Mouse (Mus musculus): ENCODE results near the gene Irgq. TPM values are rescaled to one million over a fixed set of nuclear protein-coding genes. Genes with fewer than 3 reads are reported as not detected.
A peak's percentile ranks its signal among the peaks of the same experiment; 100 is the strongest.

Gene Irgq
- polyA plus RNA-seq, 1 experiment from 2014 or later: 10.8 TPM

DNA sequence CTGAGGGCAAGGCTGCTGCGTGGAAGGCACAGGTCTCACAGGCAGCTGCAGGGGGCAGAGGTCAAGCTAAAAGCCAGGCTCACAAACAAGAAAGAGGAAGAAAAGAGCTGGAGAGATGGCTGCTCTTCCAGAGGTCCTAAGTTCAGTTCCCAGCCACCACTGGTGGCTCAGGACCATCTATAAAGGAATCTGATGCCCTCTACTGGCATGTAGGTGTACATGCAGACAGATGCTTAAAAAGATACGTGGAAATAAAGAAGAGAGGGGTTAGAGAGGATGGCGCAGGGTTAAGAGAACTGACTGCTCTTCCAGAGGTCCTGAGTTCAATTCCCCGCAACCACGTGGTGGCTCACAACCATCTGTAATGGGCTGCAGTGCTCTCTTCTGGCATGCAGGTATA is 42.0 kb downstream of the Irgq start:
- no peak overlapping the region for H3K9ac ChIP-seq (replicated peaks)
- no peaks in the 10 kb centered on the region for H3K9me3 ChIP-seq
- H3K4me2 ChIP-seq: no peak overlapping the region
- H3K27me3 ChIP-seq: no peaks in the 10 kb centered on the region
- H3K27ac ChIP-seq: no peak overlapping the region
- no peak overlapping the region for H3K4me3 ChIP-seq (replicated peaks)
- WGBS: 63% methylated on average over 5 of the region's 5 CpGs
- H3K4me1 ChIP-seq (replicated peaks): no peaks in the 10 kb centered on the region
- no peak for ATAC-seq (ENCODE audit: insufficient number of reproducible peaks, insufficient read depth, low FRiP score, low TSS enrichment, low read depth)
- peaks cover 67% of the 10 kb centered on the region for H3K36me3 ChIP-seq

DNA sequence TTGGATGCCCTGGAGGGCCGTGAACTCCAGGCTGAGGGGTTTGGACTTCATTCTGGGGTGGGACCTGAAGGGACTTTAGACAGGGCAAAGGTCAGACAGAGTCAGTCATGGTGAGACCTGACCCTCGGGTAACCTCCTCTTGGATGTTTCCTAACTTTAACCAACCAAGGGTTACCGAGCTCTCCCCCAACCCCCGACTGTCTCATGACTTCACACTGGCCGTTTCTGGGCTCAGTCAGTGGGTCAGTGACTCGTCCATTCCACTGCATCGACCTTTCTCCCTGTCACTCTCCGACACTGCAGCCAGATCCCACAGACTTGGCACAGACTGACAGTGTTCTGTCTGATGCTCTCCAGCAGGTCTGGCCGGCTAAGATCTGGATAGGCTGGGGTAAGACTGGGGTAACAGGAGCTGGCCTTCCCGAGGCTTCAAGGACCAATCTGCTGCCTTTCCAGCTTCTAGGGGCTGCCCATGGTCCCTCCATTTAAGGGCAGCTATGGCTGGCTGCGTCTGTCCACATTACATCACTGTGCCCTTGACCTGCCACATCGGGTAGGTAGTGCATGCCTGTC is 43.8 kb downstream of the Irgq start:
- H3K27ac ChIP-seq: no peak overlapping the region
- 63% methylated on average over 12 of the region's 12 CpGs for WGBS
- no peak overlapping the region for H3K9ac ChIP-seq (replicated peaks)
- no peak overlapping the region for H3K4me2 ChIP-seq
- H3K4me3 ChIP-seq (replicated peaks): no peak overlapping the region
- ATAC-seq (ENCODE audit: insufficient number of reproducible peaks, insufficient read depth, low FRiP score, low TSS enrichment, low read depth): no peak
- H3K4me1 ChIP-seq (replicated peaks): no peaks in the 10 kb centered on the region
- no peaks in the 10 kb centered on the region for H3K27me3 ChIP-seq
- peaks cover 48% of the 10 kb centered on the region for H3K36me3 ChIP-seq
- no peaks in the 10 kb centered on the region for H3K9me3 ChIP-seq

DNA sequence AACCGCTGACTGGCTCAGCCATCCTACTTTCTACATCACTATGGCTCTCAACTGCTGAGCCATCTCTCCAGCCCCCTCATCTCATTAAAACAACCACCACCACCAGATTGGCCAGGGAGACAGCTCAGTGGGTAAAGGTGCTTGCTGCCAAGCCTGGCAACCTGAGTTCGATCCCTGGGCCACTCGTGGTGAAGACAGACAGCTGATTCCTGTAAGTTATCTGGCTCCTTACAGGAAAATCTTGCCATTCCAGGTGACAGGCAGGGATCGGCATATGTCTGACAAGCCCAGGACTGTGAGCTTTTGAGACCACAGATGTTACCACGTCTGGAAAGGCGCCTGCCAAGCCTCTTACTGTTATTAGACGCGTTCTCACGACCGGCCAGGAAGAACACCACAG is 47.3 kb downstream of the Irgq start:
- H3K27ac ChIP-seq: no peak overlapping the region
- no peaks in the 10 kb centered on the region for H3K9me3 ChIP-seq
- no peak for ATAC-seq (ENCODE audit: insufficient number of reproducible peaks, insufficient read depth, low FRiP score, low TSS enrichment, low read depth)
- no peaks in the 10 kb centered on the region for H3K4me1 ChIP-seq (replicated peaks)
- no peak overlapping the region for H3K9ac ChIP-seq (replicated peaks)
- no peaks in the 10 kb centered on the region for H3K27me3 ChIP-seq
- no peak overlapping the region for H3K4me2 ChIP-seq
- WGBS: 87% methylated on average over 10 of the region's 10 CpGs
- peaks cover 14% of the 10 kb centered on the region for H3K36me3 ChIP-seq
- no peak overlapping the region for H3K4me3 ChIP-seq (replicated peaks)

DNA sequence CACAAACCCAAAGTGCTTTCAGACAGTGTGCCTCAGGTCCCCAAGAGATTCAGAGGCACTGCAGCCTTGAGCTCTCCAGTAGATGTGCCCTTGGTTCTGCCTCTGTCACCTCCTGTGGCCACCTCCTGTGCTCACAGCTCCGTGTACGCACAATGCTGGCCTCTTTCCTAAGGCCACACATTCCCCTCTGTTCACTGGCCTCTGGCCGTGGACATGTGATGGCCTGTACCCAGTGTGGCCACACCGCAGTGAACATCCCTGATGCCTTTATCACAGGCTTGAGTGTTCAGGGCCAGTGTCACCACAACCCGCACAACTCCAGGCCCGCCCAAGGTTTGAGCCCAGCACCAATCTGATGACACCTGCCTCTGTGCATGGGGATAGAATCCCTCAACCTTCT is 54.4 kb downstream of the Irgq start:
- no peak overlapping the region for H3K4me3 ChIP-seq (replicated peaks)
- H3K4me2 ChIP-seq: no peak overlapping the region
- 89% methylated on average over 6 of the region's 6 CpGs for WGBS
- no peaks in the 10 kb centered on the region for H3K36me3 ChIP-seq
- H3K9ac ChIP-seq (replicated peaks): no peak overlapping the region
- H3K27ac ChIP-seq: no peak overlapping the region
- peaks cover 37% of the 10 kb centered on the region for H3K27me3 ChIP-seq
- peaks cover 16% of the 10 kb centered on the region for H3K9me3 ChIP-seq
- no peak for ATAC-seq (ENCODE audit: insufficient number of reproducible peaks, insufficient read depth, low FRiP score, low TSS enrichment, low read depth)
- H3K4me1 ChIP-seq (replicated peaks): peaks cover 10% of the 10 kb centered on the region

DNA sequence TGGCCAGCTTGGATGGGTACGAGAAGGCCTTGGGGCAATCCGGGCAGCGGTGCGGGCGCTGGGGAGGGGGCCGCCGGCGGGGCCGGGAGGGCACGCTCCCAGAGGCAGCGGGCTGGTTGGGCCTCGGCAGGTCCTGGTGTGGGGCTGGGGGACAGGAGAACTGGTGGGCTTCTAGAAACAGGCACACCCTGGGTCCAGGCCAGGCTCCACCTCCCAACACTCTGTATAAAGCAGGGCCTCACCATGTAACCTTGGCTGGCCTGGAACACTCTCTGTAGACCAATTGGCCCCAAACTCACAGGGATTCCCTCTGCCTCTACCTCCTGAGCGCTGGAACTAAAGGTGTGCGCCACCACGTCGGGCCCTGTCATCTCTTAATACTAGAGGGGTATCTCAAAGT is 55.5 kb downstream of the Irgq start:
- Histone ChIP-seq H3K36me3 (no peaks in the 10 kb centered on the region), H3K27me3 (peaks cover 37% of the 10 kb centered on the region), H3K9ac (replicated peaks) (no peak overlapping the region), H3K27ac (no peak overlapping the region), H3K9me3 (peaks cover 16% of the 10 kb centered on the region), H3K4me1 (replicated peaks) (peaks cover 10% of the 10 kb centered on the region), H3K4me2 (no peak overlapping the region), H3K4me3 (replicated peaks) (peak overlapping the region; percentile 55; the same call in 1 of the 2 replicates)
- 47% methylated on average over 16 of the region's 16 CpGs for WGBS
- no peak for ATAC-seq (ENCODE audit: insufficient number of reproducible peaks, insufficient read depth, low FRiP score, low TSS enrichment, low read depth)

DNA sequence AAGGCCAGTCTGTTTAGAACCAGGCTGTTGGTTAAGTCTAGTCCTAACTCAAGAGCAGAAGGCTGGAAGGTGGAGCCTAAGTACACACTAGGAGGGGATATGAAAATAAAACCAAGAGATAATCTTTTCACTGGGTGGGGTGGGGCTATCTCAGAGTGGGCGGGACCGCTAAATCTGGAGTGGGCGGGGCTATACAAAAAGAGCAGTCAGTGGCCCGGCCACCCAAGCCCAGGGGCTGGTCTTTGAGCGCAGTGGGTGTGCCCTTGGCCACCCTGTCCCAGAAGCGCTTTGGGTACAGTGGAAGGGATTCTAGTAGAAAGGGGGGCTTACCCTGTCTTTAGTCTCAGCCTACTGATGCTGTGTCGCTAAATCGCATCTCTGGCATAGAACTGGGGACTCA is 56.3 kb downstream of the Irgq start:
- Histone ChIP-seq H3K9me3 (peaks cover 16% of the 10 kb centered on the region), H3K4me1 (replicated peaks) (peaks cover 10% of the 10 kb centered on the region), H3K4me2 (peak overlapping the region; percentile 74), H3K4me3 (replicated peaks) (peak overlapping the region; percentile 55), H3K27ac (no peak overlapping the region), H3K27me3 (peaks cover 37% of the 10 kb centered on the region), H3K36me3 (no peaks in the 10 kb centered on the region), H3K9ac (replicated peaks) (peak overlapping the region; percentile 71)
- 8% methylated on average over 8 of the region's 8 CpGs for WGBS
- ATAC-seq (ENCODE audit: insufficient number of reproducible peaks, insufficient read depth, low FRiP score, low TSS enrichment, low read depth): peak; percentile 74

DNA sequence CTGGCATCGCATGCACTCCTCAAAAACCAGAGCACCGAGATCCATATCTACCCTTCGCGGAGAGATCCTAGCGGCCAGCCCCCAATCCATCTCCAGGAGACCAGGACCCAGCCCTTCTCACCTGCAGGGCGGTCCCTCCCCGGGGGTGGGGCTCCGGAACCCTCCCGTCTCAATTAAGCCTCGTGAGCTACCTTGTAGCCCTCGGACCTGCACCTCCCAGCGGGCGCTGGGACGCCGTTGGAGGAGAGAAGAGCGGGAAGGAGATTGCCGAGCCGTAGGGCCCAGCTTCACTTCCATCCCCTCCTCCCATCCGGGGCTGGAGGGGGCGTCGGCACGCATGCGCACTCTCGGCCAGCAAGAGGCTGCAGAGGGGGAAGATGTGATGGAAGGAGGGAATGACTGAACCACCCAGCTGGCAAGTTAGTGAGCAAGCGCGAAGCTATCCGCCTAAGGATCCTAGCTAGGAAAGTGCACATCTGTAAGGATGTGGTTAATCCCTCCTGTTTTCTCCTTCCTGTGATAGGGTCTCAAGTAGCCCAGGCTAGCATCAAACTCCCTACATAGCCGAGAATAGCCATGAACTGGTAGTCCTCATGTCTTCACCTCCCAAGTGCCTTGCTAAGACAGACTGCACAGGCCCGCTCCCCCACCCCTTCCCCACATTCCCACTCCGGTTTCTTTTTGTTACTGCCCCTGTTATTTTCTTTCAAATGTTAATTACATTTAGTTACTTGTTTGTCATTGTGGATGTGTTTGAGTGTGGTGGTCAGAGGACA is 57.0 kb downstream of the Irgq start, which contains the start of the genes Ethe1 and Zfp575:
TSS of gene Ethe1 (plus strand) at position 214 of the 776 bp plus-strand sequence.
TSS of gene Zfp575 (minus strand) at position 312 of the 776 bp plus-strand sequence.
- H3K27ac ChIP-seq: no peak within 1 kb of the TSS
- peaks cover 37% of the 10 kb centered on the region for H3K27me3 ChIP-seq
- peak within 1 kb of the TSS; percentile 71 for H3K9ac ChIP-seq (replicated peaks)
- peaks cover 16% of the 10 kb centered on the region for H3K9me3 ChIP-seq
- ATAC-seq (ENCODE audit: insufficient number of reproducible peaks, insufficient read depth, low FRiP score, low TSS enrichment, low read depth): peak; percentile 44
- H3K4me3 ChIP-seq (replicated peaks): peak within 1 kb of the TSS; percentile 55
- no peaks in the 10 kb centered on the region for H3K36me3 ChIP-seq
- whole genome bisulfite sequencing: 7% methylated on average over 30 of the region's 30 CpGs
- peak within 1 kb of the TSS; percentile 74 for H3K4me2 ChIP-seq
- peaks cover 10% of the 10 kb centered on the region for H3K4me1 ChIP-seq (replicated peaks)

Other genes starting within 250 kb of the Irgq start
- gene Zfp61, start 229.5 kb upstream of the Irgq start, polyA plus RNA-seq (2016; fragmentation: Nextera tagmentation; extraction: Ambion mirVana): 57.6 and 61.1 TPM in 2 replicates
- gene Zfp94, start 214.0 kb upstream of the Irgq start, polyA plus RNA-seq (2016; fragmentation: Nextera tagmentation; extraction: Ambion mirVana): 15.6 and 15.9 TPM in 2 replicates
- gene Tescl, start 196.8 kb upstream of the Irgq start, polyA plus RNA-seq (2016; fragmentation: Nextera tagmentation; extraction: Ambion mirVana): 0.25 TPM in 1 of 2 replicates, not detected in the other
- not detected in 2 replicates for gene Lypd5, start 181.5 kb upstream of the Irgq start, polyA plus RNA-seq (2016; fragmentation: Nextera tagmentation; extraction: Ambion mirVana)
- 2.1 and 2.8 TPM in 2 replicates for gene Kcnn4, start 160.4 kb upstream of the Irgq start, polyA plus RNA-seq (2016; fragmentation: Nextera tagmentation; extraction: Ambion mirVana)
- gene Smg9, start 131.1 kb upstream of the Irgq start, polyA plus RNA-seq (2016; fragmentation: Nextera tagmentation; extraction: Ambion mirVana): 22.7 and 25.4 TPM in 2 replicates
- not detected in 2 replicates for gene Irgc1, start 78.4 kb upstream of the Irgq start, polyA plus RNA-seq (2016; fragmentation: Nextera tagmentation; extraction: Ambion mirVana)
- 1.8 and 2.6 TPM in 2 replicates for gene Plaur, start 68.2 kb upstream of the Irgq start, polyA plus RNA-seq (2016; fragmentation: Nextera tagmentation; extraction: Ambion mirVana)
- gene Cadm4, start 48.7 kb upstream of the Irgq start, polyA plus RNA-seq (2016; fragmentation: Nextera tagmentation; extraction: Ambion mirVana): 6.5 and 7.0 TPM in 2 replicates
- gene Zfp428, start 23.7 kb upstream of the Irgq start, polyA plus RNA-seq (2016; fragmentation: Nextera tagmentation; extraction: Ambion mirVana): 94.4 and 101 TPM in 2 replicates
- gene AC161166.1, start 18.2 kb upstream of the Irgq start, polyA plus RNA-seq (2016; fragmentation: Nextera tagmentation; extraction: Ambion mirVana): 0.52 and 1.1 TPM in 2 replicates
- gene Pinlyp, start 15.4 kb downstream of the Irgq start, polyA plus RNA-seq (2016; fragmentation: Nextera tagmentation; extraction: Ambion mirVana): not detected in 2 replicates
- 131 and 134 TPM in 2 replicates for gene Xrcc1, start 15.6 kb downstream of the Irgq start, polyA plus RNA-seq (2016; fragmentation: Nextera tagmentation; extraction: Ambion mirVana)
- gene Ethe1, start 56.9 kb downstream of the Irgq start, polyA plus RNA-seq (2016; fragmentation: Nextera tagmentation; extraction: Ambion mirVana): 25.1 and 25.6 TPM in 2 replicates
- 3.6 and 4.0 TPM in 2 replicates for gene Zfp575, start 57.0 kb downstream of the Irgq start, polyA plus RNA-seq (2016; fragmentation: Nextera tagmentation; extraction: Ambion mirVana)
- 0.18 and 0.20 TPM in 2 replicates for gene Phldb3, start 80.1 kb downstream of the Irgq start, polyA plus RNA-seq (2016; fragmentation: Nextera tagmentation; extraction: Ambion mirVana)
- gene Lypd3, start 105.9 kb downstream of the Irgq start, polyA plus RNA-seq (2016; fragmentation: Nextera tagmentation; extraction: Ambion mirVana): 3.1 and 3.3 TPM in 2 replicates
- not detected in 2 replicates for gene Tex101, start 146.0 kb downstream of the Irgq start, polyA plus RNA-seq (2016; fragmentation: Nextera tagmentation; extraction: Ambion mirVana)
- not detected in 2 replicates for gene BC049730, start 178.6 kb downstream of the Irgq start, polyA plus RNA-seq (2016; fragmentation: Nextera tagmentation; extraction: Ambion mirVana)
- not detected in 2 replicates for gene Gm4763, start 196.2 kb downstream of the Irgq start, polyA plus RNA-seq (2016; fragmentation: Nextera tagmentation; extraction: Ambion mirVana)
- not detected in 2 replicates for gene Cd177, start 229.6 kb downstream of the Irgq start, polyA plus RNA-seq (2016; fragmentation: Nextera tagmentation; extraction: Ambion mirVana)
- not detected in 2 replicates for gene Ceacam10, start 246.5 kb downstream of the Irgq start, polyA plus RNA-seq (2016; fragmentation: Nextera tagmentation; extraction: Ambion mirVana)